Mouse (Mus musculus): ENCODE results near the gene Mroh3.
A peak's percentile ranks its signal among the peaks of the same experiment; 100 is the strongest.

The Mroh3 gene

GRCm38 (mm10) chr1:136212803-136213202, at the start of gene Mroh3:
Mroh3 (minus strand) TSS chr1:136212828.
- DNase-seq: peak; percentile 68 to 71

- no peak for DNase-seq
These were observed 48.1 kb upstream of the Mroh3 start, which contains the start of gene Gpr25 for GRCm38 (mm10) chr1:136260635-136261238. Gpr25 (minus strand) TSS chr1:136260873.

- peak; percentile 91 for DNase-seq
These were observed 47.4 kb upstream of the Mroh3 start for GRCm38 (mm10) chr1:136259893-136260634.

- no peak for DNase-seq
These were observed 46.9 kb upstream of the Mroh3 start for GRCm38 (mm10) chr1:136259543-136259892.

- no peak for DNase-seq
These were observed 45.9 kb upstream of the Mroh3 start for GRCm38 (mm10) chr1:136258495-136258894.

GRCm38 (mm10) chr1:136255657-136256056, 43.0 kb upstream of the Mroh3 start:
- DNase-seq: no peak

GRCm38 (mm10) chr1:136255174-136255573, 42.5 kb upstream of the Mroh3 start:
- no peak for DNase-seq

- no peak for DNase-seq
These were observed 42.0 kb upstream of the Mroh3 start for GRCm38 (mm10) chr1:136254503-136255065.

GRCm38 (mm10) chr1:136253472-136253871, 40.8 kb upstream of the Mroh3 start:
- no peak for DNase-seq

- peak; percentile 48 to 65 for DNase-seq
These were observed 37.0 kb upstream of the Mroh3 start for GRCm38 (mm10) chr1:136249662-136250061.

- no peak for DNase-seq
These were observed 34.8 kb upstream of the Mroh3 start for GRCm38 (mm10) chr1:136247393-136247792.

- DNase-seq: no peak
These were observed 31.8 kb upstream of the Mroh3 start for GRCm38 (mm10) chr1:136244469-136244868.

GRCm38 (mm10) chr1:136241801-136242200, 29.2 kb upstream of the Mroh3 start:
- no peak for DNase-seq

GRCm38 (mm10) chr1:136238495-136238894, 25.9 kb upstream of the Mroh3 start:
- no peak for DNase-seq

- no peak for DNase-seq
These were observed 22.0 kb upstream of the Mroh3 start for GRCm38 (mm10) chr1:136234595-136235092.

- DNase-seq: peak; percentile 73 to 79
These were observed 21.4 kb upstream of the Mroh3 start, which contains the start of gene Inava for GRCm38 (mm10) chr1:136233892-136234594. Inava (minus strand) TSS chr1:136234264.

- peak; percentile 50 to 52 for DNase-seq
These were observed 20.6 kb upstream of the Mroh3 start for GRCm38 (mm10) chr1:136232986-136233790.

- no peak for DNase-seq
These were observed 19.8 kb upstream of the Mroh3 start for GRCm38 (mm10) chr1:136232285-136232926.

GRCm38 (mm10) chr1:136231596-136231995, 19.0 kb upstream of the Mroh3 start:
- no peak for DNase-seq

GRCm38 (mm10) chr1:136230201-136230600, 17.6 kb upstream of the Mroh3 start:
- DNase-seq: no peak

GRCm38 (mm10) chr1:136229040-136229373, 16.4 kb upstream of the Mroh3 start:
- DNase-seq: peak in 1 of 2 experiments; percentile 32
